Mouse (Mus musculus): Measurements from ENCODE around the gene Pigb. TPM values are rescaled to one million over a fixed set of nuclear protein-coding genes. Genes with fewer than 3 reads are reported as not detected.

The Pigb gene
- polyA plus RNA-seq, 1 experiment, result 4.3 TPM

- H3K4me3 ChIP-seq (replicated peaks; ENCODE audit: control insufficient read depth, low read depth, low read length), result no peak overlapping the region
- WGBS, result 85% methylated on average over 4 of the region's 4 CpGs
- H3K4me1 ChIP-seq (ENCODE audit: control insufficient read depth, insufficient read depth, low read length), result no peaks in the 10 kb centered on the region
- H3K27ac ChIP-seq (ENCODE audit: control insufficient read depth, insufficient read depth, low read depth, low read length, poor library complexity), result no peak overlapping the region
- TF ChIP-seq CTCF (IDR thresholded peaks at IDR 0.05; ENCODE audit: control insufficient read depth, insufficient read depth, low read length) (no peak), POLR2A (IDR thresholded peaks at IDR 0.05; ENCODE audit: borderline replicate concordance, control insufficient read depth, low read depth, low read length) (no peak)
Measured at GRCm38 (mm10) chr9:73012629-73013028, 27.5 kb downstream of the Pigb start.

- no peaks in the 10 kb centered on the region; the same call in 1 of the 2 replicates for H3K4me1 ChIP-seq (ENCODE audit: control insufficient read depth, insufficient read depth, low read length)
- no peak overlapping the region for H3K27ac ChIP-seq (ENCODE audit: control insufficient read depth, insufficient read depth, low read depth, low read length, poor library complexity)
- WGBS, result 14% methylated on average over 3 of the region's 3 CpGs
- TF ChIP-seq CTCF (IDR thresholded peaks at IDR 0.05; ENCODE audit: control insufficient read depth, insufficient read depth, low read length), result no peak
- TF ChIP-seq POLR2A (IDR thresholded peaks at IDR 0.05; ENCODE audit: borderline replicate concordance, control insufficient read depth, low read depth, low read length), result no peak
- H3K4me3 ChIP-seq (replicated peaks; ENCODE audit: control insufficient read depth, low read depth, low read length), result no peak overlapping the region
Measured at GRCm38 (mm10) chr9:73008384-73008783, 31.8 kb downstream of the Pigb start.

- H3K4me1 ChIP-seq (ENCODE audit: control insufficient read depth, insufficient read depth, low read length), result no peaks in the 10 kb centered on the region; the same call in 1 of the 2 replicates
- TF ChIP-seq POLR2A (IDR thresholded peaks at IDR 0.05; ENCODE audit: borderline replicate concordance, control insufficient read depth, low read depth, low read length) (no peak), CTCF (IDR thresholded peaks at IDR 0.05; ENCODE audit: control insufficient read depth, insufficient read depth, low read length) (no peak)
- WGBS, result 90% methylated on average over 3 of the region's 3 CpGs
- H3K27ac ChIP-seq (ENCODE audit: control insufficient read depth, insufficient read depth, low read depth, low read length, poor library complexity), result no peak overlapping the region
- H3K4me3 ChIP-seq (replicated peaks; ENCODE audit: control insufficient read depth, low read depth, low read length), result no peak overlapping the region
Measured at GRCm38 (mm10) chr9:73006175-73006574, 34.0 kb downstream of the Pigb start.

- Histone ChIP-seq H3K27ac (ENCODE audit: control insufficient read depth, insufficient read depth, low read depth, low read length, poor library complexity) (no peak overlapping the region), H3K4me3 (replicated peaks; ENCODE audit: control insufficient read depth, low read depth, low read length) (no peak overlapping the region), H3K4me1 (ENCODE audit: control insufficient read depth, insufficient read depth, low read length) (no peaks in the 10 kb centered on the region; the same call in 1 of the 2 replicates)
- TF ChIP-seq CTCF (IDR thresholded peaks at IDR 0.05; ENCODE audit: control insufficient read depth, insufficient read depth, low read length) (no peak), POLR2A (IDR thresholded peaks at IDR 0.05; ENCODE audit: borderline replicate concordance, control insufficient read depth, low read depth, low read length) (no peak)
- WGBS, result 66% methylated on average over 6 of the region's 6 CpGs
Measured at GRCm38 (mm10) chr9:73005106-73005505, 35.1 kb downstream of the Pigb start.

GRCm38 (mm10) chr9:73004076-73004475 lies 36.1 kb downstream of the Pigb start:
- no peak overlapping the region for H3K4me3 ChIP-seq (replicated peaks; ENCODE audit: control insufficient read depth, low read depth, low read length)
- no peak overlapping the region for H3K27ac ChIP-seq (ENCODE audit: control insufficient read depth, insufficient read depth, low read depth, low read length, poor library complexity)
- no peak for TF ChIP-seq CTCF (IDR thresholded peaks at IDR 0.05; ENCODE audit: control insufficient read depth, insufficient read depth, low read length)
- TF ChIP-seq POLR2A (IDR thresholded peaks at IDR 0.05; ENCODE audit: borderline replicate concordance, control insufficient read depth, low read depth, low read length), result no peak
- no peaks in the 10 kb centered on the region; the same call in 1 of the 2 replicates for H3K4me1 ChIP-seq (ENCODE audit: control insufficient read depth, insufficient read depth, low read length)
- WGBS, result 90% methylated on average over 8 of the region's 8 CpGs

GRCm38 (mm10) chr9:73002177-73002576 lies 38.0 kb downstream of the Pigb start:
- 79% methylated on average over 3 of the region's 3 CpGs for WGBS
- no peak overlapping the region for H3K27ac ChIP-seq (ENCODE audit: control insufficient read depth, insufficient read depth, low read depth, low read length, poor library complexity)
- TF ChIP-seq CTCF (IDR thresholded peaks at IDR 0.05; ENCODE audit: control insufficient read depth, insufficient read depth, low read length) (no peak), POLR2A (IDR thresholded peaks at IDR 0.05; ENCODE audit: borderline replicate concordance, control insufficient read depth, low read depth, low read length) (no peak)
- H3K4me3 ChIP-seq (replicated peaks; ENCODE audit: control insufficient read depth, low read depth, low read length), result no peak overlapping the region
- H3K4me1 ChIP-seq (ENCODE audit: control insufficient read depth, insufficient read depth, low read length), result no peaks in the 10 kb centered on the region; the same call in 1 of the 2 replicates

GRCm38 (mm10) chr9:73001314-73002011 lies 38.7 kb downstream of the Pigb start:
- H3K27ac ChIP-seq (ENCODE audit: control insufficient read depth, insufficient read depth, low read depth, low read length, poor library complexity), result peak overlapping the region; percentile 73; the same call in 1 of the 2 replicates
- no peak overlapping the region for H3K4me3 ChIP-seq (replicated peaks; ENCODE audit: control insufficient read depth, low read depth, low read length)
- H3K4me1 ChIP-seq (ENCODE audit: control insufficient read depth, insufficient read depth, low read length), result no peaks in the 10 kb centered on the region; the same call in 1 of the 2 replicates
- WGBS, result 67% methylated on average over 13 of the region's 13 CpGs
- no peak for TF ChIP-seq POLR2A (IDR thresholded peaks at IDR 0.05; ENCODE audit: borderline replicate concordance, control insufficient read depth, low read depth, low read length)
- TF ChIP-seq CTCF (IDR thresholded peaks at IDR 0.05; ENCODE audit: control insufficient read depth, insufficient read depth, low read length), result no peak

GRCm38 (mm10) chr9:73000487-73000886 lies 39.7 kb downstream of the Pigb start:
- H3K4me3 ChIP-seq (replicated peaks; ENCODE audit: control insufficient read depth, low read depth, low read length), result no peak overlapping the region
- no peak for TF ChIP-seq POLR2A (IDR thresholded peaks at IDR 0.05; ENCODE audit: borderline replicate concordance, control insufficient read depth, low read depth, low read length)
- 0 out of 2 replicates have a peak, but pooled peaks have one; percentile 6 for TF ChIP-seq CTCF (IDR thresholded peaks at IDR 0.05; ENCODE audit: control insufficient read depth, insufficient read depth, low read length)
- WGBS, result 77% methylated on average over 2 of the region's 2 CpGs
- no peak overlapping the region for H3K27ac ChIP-seq (ENCODE audit: control insufficient read depth, insufficient read depth, low read depth, low read length, poor library complexity)
- no peaks in the 10 kb centered on the region; the same call in 1 of the 2 replicates for H3K4me1 ChIP-seq (ENCODE audit: control insufficient read depth, insufficient read depth, low read length)

All from bone marrow, adult 2 months (tissue).